Mouse (Mus musculus) lung, embryonic 16.5 days (tissue): Measurements from ENCODE around the gene Zfp414. TPM values are rescaled to one million over a fixed set of nuclear protein-coding genes. Genes with fewer than 3 reads are reported as not detected.

Source experiments
- ATAC-seq: fragments of 200-750 bp; cut with Nextera tagmentation; 2 replicates; pipeline ENCODE4 v1.8.0; 2017; ENCODE audit warnings: low read depth, mild to moderate bottlenecking, moderate library complexity
- H3K27ac ChIP-seq: fragments of 300-500 bp; sonication (generic); 2 replicates; pipeline ENCODE4 v1.5.1; 2014; ENCODE audit warnings: mild to moderate bottlenecking, control low read depth, low read length
- H3K27me3 ChIP-seq: fragments of 300-500 bp; sonication (generic); 2 replicates; pipeline ENCODE4 v1.6.1; 2014; ENCODE audit warnings: low read depth, low read length, mixed read lengths; ENCODE audit not compliant: control insufficient read depth, insufficient read depth
- H3K36me3 ChIP-seq: fragments of 300-500 bp; sonication (generic); 2 replicates; pipeline ENCODE4 v1.6.1; 2014; ENCODE audit warnings: low read length; ENCODE audit not compliant: control insufficient read depth, insufficient read depth
- H3K4me1 ChIP-seq: fragments of 300-500 bp; sonication (generic); replicated peaks from 2 replicates; pipeline ENCODE4 v1.6.1; 2014; ENCODE audit warnings: low read length, mixed read lengths; ENCODE audit not compliant: control insufficient read depth, insufficient read depth
- H3K4me2 ChIP-seq: fragments of 300-500 bp; sonication (generic); 2 replicates; pipeline ENCODE4 v1.6.1; 2014; ENCODE audit warnings: low read depth, low read length, control low read depth
- H3K4me3 ChIP-seq: fragments of 300-500 bp; sonication (generic); 2 replicates; pipeline ENCODE4 v1.5.1; 2014; ENCODE audit warnings: mild to moderate bottlenecking, low read length, control low read depth
- H3K9ac ChIP-seq: fragments of 300-500 bp; sonication (generic); 2 replicates; pipeline ENCODE4 v1.6.1; 2014; ENCODE audit warnings: low read length, control low read depth
- H3K9me3 ChIP-seq: fragments of 300-500 bp; sonication (generic); 2 replicates; pipeline ENCODE4 v1.6.1; 2016; ENCODE audit warnings: low read length; ENCODE audit not compliant: control insufficient read depth
- polyA plus RNA-seq: library from polyadenylated mRNA; unstranded; fragments of >200 nt; fragmentation: Nextera tagmentation; extraction: Ambion mirVana; gene quantifications from 2 replicates; pipeline ENCODE4 v1.2.1, GENCODE M21; 2015

Gene Zfp414
- polyA plus RNA-seq, 1 experiment from 2014 or later, result 56.2 TPM

DNA sequence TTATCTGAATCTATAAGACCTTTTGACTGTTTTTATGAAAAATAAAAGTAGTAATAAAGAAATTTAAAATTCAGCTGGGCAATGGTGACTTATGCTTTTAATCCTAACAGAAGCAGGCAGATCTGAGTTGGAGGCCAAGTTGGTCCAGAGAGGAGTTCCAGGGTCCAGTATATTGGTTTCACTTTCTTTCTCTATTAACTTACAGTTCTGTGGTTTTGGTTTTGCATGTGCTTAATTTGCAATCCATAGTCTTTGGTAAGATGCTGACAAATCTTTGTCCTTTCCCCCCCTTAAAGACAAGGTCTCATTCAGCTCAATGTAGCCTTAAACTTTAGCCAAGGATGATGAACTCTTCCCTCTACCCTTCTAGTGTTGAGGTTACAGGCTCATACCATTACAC lies 49.9 kb downstream of the Zfp414 start:
- H3K4me1 ChIP-seq, result peaks cover 27% of the 10 kb centered on the region
- no peak for ATAC-seq

More for the DNA sequence above, 49.9 kb downstream of the Zfp414 start:
- H3K9ac ChIP-seq, result no peak overlapping the region
- no peak overlapping the region for H3K4me3 ChIP-seq
- H3K9me3 ChIP-seq, result no peaks in the 10 kb centered on the region
- H3K36me3 ChIP-seq, result peaks cover 13% of the 10 kb centered on the region
- H3K27me3 ChIP-seq, result no peaks in the 10 kb centered on the region
- no peak overlapping the region for H3K4me2 ChIP-seq
- no peak overlapping the region for H3K27ac ChIP-seq

Other genes starting within 250 kb of the Zfp414 start
- gene Zfp101, start 234.4 kb upstream of the Zfp414 start, polyA plus RNA-seq, result 19.0 and 19.7 TPM in 2 replicates
- not detected in 2 replicates for gene Actl9, start 196.2 kb upstream of the Zfp414 start, polyA plus RNA-seq
- 153 and 157 TPM in 2 replicates for gene Adamts10, start 104.9 kb upstream of the Zfp414 start, polyA plus RNA-seq
- 5.2 and 6.0 TPM in 2 replicates for gene Myo1f, start 73.4 kb upstream of the Zfp414 start, polyA plus RNA-seq
- gene Pram1, start 9.0 kb downstream of the Zfp414 start, polyA plus RNA-seq, result 1.0 and 1.1 TPM in 2 replicates
- 315 and 351 TPM in 2 replicates for gene Hnrnpm, start 57.8 kb downstream of the Zfp414 start, polyA plus RNA-seq
- 61.8 and 72.0 TPM in 2 replicates for gene March2, start 89.6 kb downstream of the Zfp414 start, polyA plus RNA-seq
- gene Rab11b, start 131.4 kb downstream of the Zfp414 start, polyA plus RNA-seq, result 279 and 289 TPM in 2 replicates
- gene Angptl4, start 152.7 kb downstream of the Zfp414 start, polyA plus RNA-seq, result 46.1 and 48.3 TPM in 2 replicates
- gene Kank3, start 181.4 kb downstream of the Zfp414 start, polyA plus RNA-seq, result 78.8 and 89.6 TPM in 2 replicates
- gene Rps28, start 195.5 kb downstream of the Zfp414 start, polyA plus RNA-seq, result 929 and 1,039 TPM in 2 replicates
- 482 and 489 TPM in 2 replicates for gene Ndufa7, start 195.5 kb downstream of the Zfp414 start, polyA plus RNA-seq
- gene Cd320, start 214.0 kb downstream of the Zfp414 start, polyA plus RNA-seq, result 63.4 and 67.1 TPM in 2 replicates
- gene Gm7029, start 244.7 kb downstream of the Zfp414 start, polyA plus RNA-seq, result not detected in 2 replicates